12 mouse cellular contexts compared by ENCODE assay signal in genomic region chr11:105365611-105366010, GRCm38 (mm10).
DNase-seq lines count a peak whose midpoint lies in the region; ATAC-seq lines count a peak whose summit lies in the region.
"Had no signal": no experiment of that assay in that cellular context is flagged by ENCODE, and none has a peak within 500 bp of the region (broad histone marks: within the 10 kb centered on the region; RNA-seq: fewer than 3 reads in every experiment).

No protein-coding gene starts in this region.

- no peaks in the 10 kb centered on the region for H3K27me3 ChIP-seq in forebrain, embryonic 14.5 days (replicated peaks; ENCODE audit: control insufficient read depth, insufficient read depth, low read length)
- peaks cover 22% of the 10 kb centered on the region for H3K27me3 ChIP-seq in forebrain, embryonic 12.5 days
- peaks cover 9% of the 10 kb centered on the region; the same call in 1 of the 2 replicates for H3K27me3 ChIP-seq in hindbrain, embryonic 12.5 days
- H3K27me3 ChIP-seq in hindbrain, embryonic 11.5 days (ENCODE audit: control insufficient read depth, insufficient read depth, low read length) = 0 out of 2 replicates have a peak, but pooled peaks cover 2% of the 10 kb centered on the region
- H3K27me3 ChIP-seq in hindbrain, embryonic 14.5 days (ENCODE audit: control insufficient read depth, insufficient read depth, low read length) = no peaks in the 10 kb centered on the region
- no peaks in the 10 kb centered on the region for H3K27me3 ChIP-seq in midbrain, embryonic 14.5 days (ENCODE audit: control insufficient read depth, insufficient read depth, low read length)
- H3K27me3 ChIP-seq: embryonic facial prominence, embryonic 13.5 days had no signal

- peaks cover 22% of the 10 kb centered on the region for H3K4me1 ChIP-seq in forebrain, embryonic 14.5 days (ENCODE audit: control insufficient read depth, insufficient read depth, low read length)
- H3K4me1 ChIP-seq in forebrain, embryonic 12.5 days = peaks cover 32% of the 10 kb centered on the region
- H3K4me1 ChIP-seq in hindbrain, embryonic 12.5 days = peaks cover 36% of the 10 kb centered on the region
- H3K4me1 ChIP-seq in hindbrain, embryonic 11.5 days (replicated peaks; ENCODE audit: control insufficient read depth, insufficient read depth, low read length) = peaks cover 17% of the 10 kb centered on the region
- H3K4me1 ChIP-seq in hindbrain, embryonic 14.5 days (replicated peaks; ENCODE audit: control insufficient read depth, insufficient read depth, low read length) = peaks cover 24% of the 10 kb centered on the region
- H3K4me1 ChIP-seq in midbrain, embryonic 14.5 days (ENCODE audit: control insufficient read depth, insufficient read depth, low read length) = peaks cover 28% of the 10 kb centered on the region

- no peak overlapping the region for H3K4me3 ChIP-seq in forebrain, embryonic 14.5 days (ENCODE audit: low read depth, low read length)
- H3K4me3 ChIP-seq in forebrain, embryonic 12.5 days (replicated peaks) = no peak overlapping the region
- H3K4me3 ChIP-seq in hindbrain, embryonic 12.5 days = no peak overlapping the region
- H3K4me3 ChIP-seq in hindbrain, embryonic 11.5 days (ENCODE audit: low read depth, low read length) = no peak overlapping the region
- no peak overlapping the region for H3K4me3 ChIP-seq in hindbrain, embryonic 14.5 days (replicated peaks; ENCODE audit: low read length)
- no peak overlapping the region for H3K4me3 ChIP-seq in midbrain, embryonic 14.5 days (replicated peaks; ENCODE audit: low read depth, low read length)
- H3K4me3 ChIP-seq: embryonic facial prominence, embryonic 13.5 days had no signal

- no peak for ATAC-seq in forebrain, embryonic 14.5 days
- ATAC-seq in forebrain, embryonic 12.5 days (ENCODE audit: low FRiP score) = no peak
- no peak for ATAC-seq in hindbrain, embryonic 12.5 days (ENCODE audit: low FRiP score)
- no peak for ATAC-seq in hindbrain, embryonic 11.5 days (ENCODE audit: low FRiP score)
- ATAC-seq in hindbrain, embryonic 14.5 days (ENCODE audit: low FRiP score) = no peak
- ATAC-seq in midbrain, embryonic 14.5 days (ENCODE audit: low FRiP score, low TSS enrichment) = no peak

- no peak overlapping the region for H3K27ac ChIP-seq in forebrain, embryonic 14.5 days (ENCODE audit: low read depth, low read length)
- no peak overlapping the region for H3K27ac ChIP-seq in forebrain, embryonic 12.5 days
- no peak overlapping the region for H3K27ac ChIP-seq in hindbrain, embryonic 12.5 days
- no peak overlapping the region for H3K27ac ChIP-seq in hindbrain, embryonic 11.5 days (ENCODE audit: low read depth, low read length)
- peak overlapping the region; percentile 85 for H3K27ac ChIP-seq in hindbrain, embryonic 14.5 days
- H3K27ac ChIP-seq in midbrain, embryonic 14.5 days (replicated peaks; ENCODE audit: low read depth, low read length) = no peak overlapping the region
- H3K27ac ChIP-seq: embryonic facial prominence, embryonic 13.5 days; stomach, postnatal 0 days had no signal

- no peaks in the 10 kb centered on the region for H3K36me3 ChIP-seq in forebrain, embryonic 14.5 days (ENCODE audit: control insufficient read depth, insufficient read depth, low read length)
- H3K36me3 ChIP-seq in forebrain, embryonic 12.5 days (replicated peaks) = no peaks in the 10 kb centered on the region
- H3K36me3 ChIP-seq in hindbrain, embryonic 12.5 days = no peaks in the 10 kb centered on the region
- no peaks in the 10 kb centered on the region for H3K36me3 ChIP-seq in hindbrain, embryonic 11.5 days (ENCODE audit: control insufficient read depth, insufficient read depth, low read length)
- H3K36me3 ChIP-seq in hindbrain, embryonic 14.5 days (replicated peaks; ENCODE audit: control insufficient read depth, insufficient read depth) = no peaks in the 10 kb centered on the region
- H3K36me3 ChIP-seq in midbrain, embryonic 14.5 days (ENCODE audit: control insufficient read depth, insufficient read depth, low read length) = no peaks in the 10 kb centered on the region
- H3K36me3 ChIP-seq: embryonic facial prominence, embryonic 13.5 days had no signal

- no peaks in the 10 kb centered on the region for H3K9me3 ChIP-seq in forebrain, embryonic 14.5 days (replicated peaks; ENCODE audit: control insufficient read depth, low read length)
- H3K9me3 ChIP-seq in forebrain, embryonic 12.5 days = no peaks in the 10 kb centered on the region
- H3K9me3 ChIP-seq in hindbrain, embryonic 12.5 days (replicated peaks) = no peaks in the 10 kb centered on the region
- H3K9me3 ChIP-seq in hindbrain, embryonic 11.5 days (ENCODE audit: control insufficient read depth, low read length) = no peaks in the 10 kb centered on the region
- H3K9me3 ChIP-seq in hindbrain, embryonic 14.5 days (ENCODE audit: control insufficient read depth, low read length) = no peaks in the 10 kb centered on the region
- no peaks in the 10 kb centered on the region for H3K9me3 ChIP-seq in midbrain, embryonic 14.5 days (ENCODE audit: control insufficient read depth, low read length)
- H3K9me3 ChIP-seq: embryonic facial prominence, embryonic 13.5 days had no signal

- H3K4me2 ChIP-seq in forebrain, embryonic 14.5 days (ENCODE audit: low read length) = no peak overlapping the region
- H3K4me2 ChIP-seq in forebrain, embryonic 12.5 days = no peak overlapping the region
- peak overlapping the region; percentile 75; the same call in 1 of the 2 replicates for H3K4me2 ChIP-seq in hindbrain, embryonic 12.5 days (replicated peaks)
- no peak overlapping the region for H3K4me2 ChIP-seq in hindbrain, embryonic 11.5 days (replicated peaks; ENCODE audit: low read depth, low read length)
- peak overlapping the region; percentile 71 for H3K4me2 ChIP-seq in hindbrain, embryonic 14.5 days (replicated peaks)
- H3K4me2 ChIP-seq in midbrain, embryonic 14.5 days (ENCODE audit: low read length) = 0 out of 2 replicates have a peak overlapping the region, but pooled peaks have one; percentile 1

- WGBS in forebrain, embryonic 14.5 days = 81% methylated on average over 3 of the region's 3 CpGs
- WGBS in forebrain, embryonic 12.5 days = 87% methylated on average over 3 of the region's 3 CpGs
- 85% methylated on average over 3 of the region's 3 CpGs for WGBS in hindbrain, embryonic 12.5 days
- 90% methylated on average over 3 of the region's 3 CpGs for WGBS in hindbrain, embryonic 11.5 days
- 93% methylated on average over 3 of the region's 3 CpGs for WGBS in hindbrain, embryonic 14.5 days
- 81% methylated on average over 3 of the region's 3 CpGs for WGBS in midbrain, embryonic 14.5 days

- peak overlapping the region; percentile 3; the same call in 1 of the 2 replicates for H3K9ac ChIP-seq in forebrain, embryonic 14.5 days (ENCODE audit: low read length)
- H3K9ac ChIP-seq in forebrain, embryonic 12.5 days = no peak overlapping the region
- H3K9ac ChIP-seq in hindbrain, embryonic 12.5 days = no peak overlapping the region
- no peak overlapping the region for H3K9ac ChIP-seq in hindbrain, embryonic 11.5 days (ENCODE audit: low read depth, low read length)
- H3K9ac ChIP-seq in hindbrain, embryonic 14.5 days = peak overlapping the region; percentile 77
- no peak overlapping the region for H3K9ac ChIP-seq in midbrain, embryonic 14.5 days (replicated peaks; ENCODE audit: low read length)
- H3K9ac ChIP-seq: embryonic facial prominence, embryonic 13.5 days had no signal

- DNase-seq in forebrain, embryonic 14.5 days (ENCODE audit: low spot score) = no peak
- DNase-seq in hindbrain, embryonic 11.5 days (ENCODE audit: low spot score) = no peak
- DNase-seq in hindbrain, embryonic 14.5 days (ENCODE audit: low spot score) = no peak
- DNase-seq in midbrain, embryonic 14.5 days = no peak
- DNase-seq in retina, postnatal 1 day = no peak
- DNase-seq in layer of hippocampus, adult 8-10 months (ENCODE audit: low spot score in 2 of 2) = no peak
- DNase-seq: cerebellum, postnatal 14 days; lung, adult 18-20 months had no signal

Comparison
In these comparisons a context has a peak if more than half of its experiments do, and no peak if none do; other contexts are left out.
1. H3K4me2 ChIP-seq: peak in hindbrain, embryonic 12.5 days (single experiment), hindbrain, embryonic 14.5 days (single experiment) and midbrain, embryonic 14.5 days (single experiment); none in forebrain, embryonic 14.5 days (single experiment), forebrain, embryonic 12.5 days (single experiment) and hindbrain, embryonic 11.5 days (single experiment).
2. H3K9ac ChIP-seq: peak in forebrain, embryonic 14.5 days (single experiment) and hindbrain, embryonic 14.5 days (single experiment); none in forebrain, embryonic 12.5 days (single experiment), hindbrain, embryonic 12.5 days (single experiment), hindbrain, embryonic 11.5 days (single experiment) and midbrain, embryonic 14.5 days (single experiment).